Mouse (Mus musculus) megakaryocyte, embryonic 14.5 days (primary cell): ENCODE data around the gene Smc2. TPM values are rescaled to one million over a fixed set of nuclear protein-coding genes. Genes with fewer than 3 reads are reported as not detected.

Experiments used
- H3K27me3 ChIP-seq: replicated peaks from 2 replicates; pipeline ENCODE3; 2012; ENCODE audit warnings: inconsistent platforms
- H3K36me3 ChIP-seq: replicated peaks from 2 replicates; pipeline ENCODE3; 2012; ENCODE audit warnings: low read length, inconsistent platforms, mixed read lengths
- H3K4me1 ChIP-seq: 2 replicates; pipeline ENCODE4 v1.6.1; 2012; ENCODE audit warnings: inconsistent platforms
- H3K4me3 ChIP-seq: replicated peaks from 2 replicates; pipeline ENCODE3; 2012; ENCODE audit warnings: moderate library complexity, mild to moderate bottlenecking, inconsistent platforms
- H3K9me3 ChIP-seq: 2 replicates; pipeline ENCODE4 v1.6.1; 2012; ENCODE audit warnings: inconsistent platforms
- FLI1 ChIP-seq: IDR thresholded peaks from 2 replicates; pipeline ENCODE4 v1.6.1; 2012; ENCODE audit warnings: low read length, inconsistent platforms, mixed read lengths
- GATA1 ChIP-seq: IDR thresholded peaks from 3 replicates; pipeline ENCODE4 v1.6.1; 2012; ENCODE audit warnings: mixed read lengths, low read length, inconsistent platforms, borderline replicate concordance
- polyA plus RNA-seq: library from polyadenylated mRNA; stranded (reverse); fragments of >175 nt; gene quantifications from 2 replicates; pipeline ENCODE4 v1.2.3, GENCODE M21; 2012; ENCODE audit warnings: low replicate concordance; ENCODE audit not compliant: insufficient read depth

Gene Smc2
- polyA plus RNA-seq, 1 experiment, result 2.5 TPM

DNA sequence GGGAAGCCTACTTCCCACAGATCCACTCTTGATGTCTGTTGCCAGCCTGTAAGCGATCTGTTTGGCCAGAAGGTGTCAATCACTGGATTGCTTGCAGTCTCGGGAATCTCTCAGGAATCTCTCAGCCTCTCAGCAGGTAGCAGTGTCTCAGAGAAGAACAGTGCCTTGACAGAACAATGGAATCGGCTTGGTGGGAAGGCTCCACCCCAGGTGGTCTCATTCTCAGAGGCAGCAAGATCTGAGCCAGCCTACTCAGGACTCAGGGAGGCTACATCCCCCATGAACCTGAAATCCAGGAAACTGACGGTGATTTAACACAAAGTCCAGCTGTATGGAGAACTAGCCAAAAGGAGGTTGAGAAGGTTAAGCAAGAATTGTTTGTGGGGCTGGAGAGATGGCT, 78.5 kb downstream of the Smc2 start:
- Histone ChIP-seq H3K4me1 (no peaks in the 10 kb centered on the region), H3K36me3 (no peaks in the 10 kb centered on the region), H3K9me3 (peaks cover 6% of the 10 kb centered on the region; the same call in 1 of the 2 replicates), H3K27me3 (no peaks in the 10 kb centered on the region), H3K4me3 (no peak overlapping the region)
- TF ChIP-seq FLI1 (no peak), GATA1 (no peak)

DNA sequence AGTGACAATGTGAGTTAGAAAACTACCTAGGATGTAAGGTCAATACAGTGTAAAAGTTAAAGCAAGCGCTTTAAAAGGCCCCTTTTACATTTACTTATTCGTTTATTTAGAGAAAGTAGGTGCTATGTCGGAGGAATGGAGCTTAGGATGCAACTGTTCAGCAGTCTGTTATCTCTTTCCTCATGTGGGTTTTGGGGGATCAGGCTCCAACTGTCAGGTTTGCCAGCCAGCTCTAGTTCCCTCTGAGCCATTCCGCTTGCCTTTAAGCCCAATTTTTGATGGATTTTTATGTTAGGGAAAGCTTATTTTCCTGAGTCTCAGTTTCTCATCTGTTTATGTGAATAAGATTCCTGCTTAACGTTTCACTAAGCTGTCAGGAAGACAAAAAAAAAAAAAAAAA, 80.3 kb downstream of the Smc2 start:
- Histone ChIP-seq H3K4me3 (no peak overlapping the region), H3K36me3 (no peaks in the 10 kb centered on the region), H3K4me1 (no peaks in the 10 kb centered on the region), H3K27me3 (no peaks in the 10 kb centered on the region), H3K9me3 (peaks cover 6% of the 10 kb centered on the region; the same call in 1 of the 2 replicates)
- no peak for TF ChIP-seq FLI1
- no peak for TF ChIP-seq GATA1

DNA sequence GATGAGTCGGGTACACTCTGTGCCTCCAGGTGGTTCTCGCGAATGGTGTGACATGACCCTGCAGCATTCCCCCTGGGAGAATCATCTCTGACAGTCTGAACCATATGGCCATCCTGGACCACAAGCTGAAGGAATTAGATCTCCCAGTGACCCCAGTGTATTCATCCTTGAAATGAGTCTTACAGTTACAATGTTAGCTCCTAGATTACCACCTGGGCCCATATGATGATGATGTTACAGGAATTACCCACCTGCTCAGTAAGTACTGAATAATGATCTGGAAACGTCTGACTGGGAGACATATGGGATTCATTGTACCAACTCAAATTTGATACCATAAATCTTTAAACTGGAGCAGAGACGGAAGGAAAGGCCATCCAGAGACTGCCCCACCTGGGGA, 87.4 kb downstream of the Smc2 start:
- Histone ChIP-seq H3K36me3 (no peaks in the 10 kb centered on the region), H3K9me3 (peaks cover 12% of the 10 kb centered on the region), H3K4me3 (no peak overlapping the region), H3K4me1 (no peaks in the 10 kb centered on the region), H3K27me3 (no peaks in the 10 kb centered on the region)
- TF ChIP-seq FLI1, result no peak
- TF ChIP-seq GATA1, result no peak

DNA sequence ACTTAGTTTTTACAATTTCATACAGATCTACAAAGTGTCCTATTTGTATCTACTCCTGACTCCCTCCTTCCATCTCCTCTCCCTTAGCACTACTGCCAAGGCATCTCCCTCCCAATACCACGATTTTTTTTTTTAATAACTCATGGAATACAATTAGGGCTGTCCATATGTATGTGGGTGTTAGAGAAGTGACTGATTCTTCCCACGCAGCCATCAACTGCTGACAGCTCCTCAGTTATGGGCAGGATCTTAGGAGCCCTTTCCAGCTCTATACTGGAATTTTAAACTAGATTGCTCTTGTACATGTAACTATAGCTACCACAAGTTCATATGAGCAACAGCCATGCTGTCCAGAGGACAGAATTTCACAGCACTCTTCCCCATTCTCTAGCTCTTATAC, 91.6 kb downstream of the Smc2 start:
- no peak for TF ChIP-seq FLI1
- TF ChIP-seq GATA1, result no peak
- no peaks in the 10 kb centered on the region for H3K27me3 ChIP-seq
- no peaks in the 10 kb centered on the region for H3K4me1 ChIP-seq
- no peaks in the 10 kb centered on the region for H3K36me3 ChIP-seq
- H3K9me3 ChIP-seq, result peaks cover 13% of the 10 kb centered on the region
- H3K4me3 ChIP-seq, result no peak overlapping the region

Other genes starting within 250 kb of the Smc2 start
- gene Vma21-ps, start 58.0 kb downstream of the Smc2 start, polyA plus RNA-seq, result not detected in 2 replicates
- not detected in 2 replicates for gene Toporsl, start 157.0 kb downstream of the Smc2 start, polyA plus RNA-seq